In the genomic region with DNA sequence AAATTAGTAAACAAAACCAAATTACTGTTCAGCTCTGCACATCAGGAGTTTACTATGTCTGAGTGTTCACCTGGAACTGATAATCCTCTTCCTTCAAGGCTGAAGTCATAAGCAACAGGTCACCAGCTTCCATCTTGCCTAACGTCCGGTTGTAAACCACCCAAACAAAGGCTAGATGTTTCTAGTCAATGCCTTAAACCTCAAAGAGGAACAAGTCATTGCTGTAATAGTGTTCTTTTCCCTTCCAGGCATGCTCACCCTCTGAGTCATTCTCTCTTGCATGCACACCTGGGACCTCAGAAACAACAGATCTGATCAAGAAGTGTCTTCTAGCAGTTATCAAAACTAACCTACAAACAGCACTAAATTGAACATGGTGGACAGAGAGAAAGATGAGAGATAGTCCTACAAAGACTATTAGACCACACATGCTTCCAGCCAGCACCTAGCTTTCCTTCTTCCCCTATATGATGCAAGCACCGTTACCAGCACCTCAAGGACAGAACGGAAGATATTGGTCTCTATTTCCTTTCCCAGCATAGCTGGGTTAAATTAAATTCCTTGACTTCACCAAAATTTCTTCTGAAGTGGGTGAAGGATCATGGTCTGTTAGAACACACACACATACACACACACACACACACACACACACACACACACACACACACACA, we compare ENCODE assay signal across 24 mouse cellular contexts.
DNase-seq lines count a peak whose midpoint lies in the region; ATAC-seq and TF ChIP-seq lines count a peak whose summit lies in the region.
"Had no signal": no experiment of that assay in that cellular context is flagged by ENCODE, and none has a peak within 500 bp of the region (broad histone marks: within the 10 kb centered on the region; RNA-seq: fewer than 3 reads in every experiment).

No protein-coding gene starts in this region.

- peak; percentile 25 to 31 for DNase-seq in spleen, postnatal 36 days (ENCODE audit: low spot score in 2 of 2)
- no peak for DNase-seq in spleen, postnatal 10 days (ENCODE audit: low spot score in 2 of 2)
- DNase-seq in cerebellum, postnatal 4 days (ENCODE audit: low spot score in 2 of 2), result no peak
- no peak for DNase-seq in kidney, postnatal 10 days
- DNase-seq in adrenal gland, adult 18-20 months (ENCODE audit: low spot score in 2 of 2), result no peak
- DNase-seq: adrenal gland, postnatal 36 days; cerebellum, adult 11 months; cerebellum, adult 9-11 months; kidney, postnatal 36 days; lung, adult 2 months; thymus, postnatal 25 days had no signal

- peaks cover 2% of the 10 kb centered on the region; the same call in 1 of the 2 replicates for H3K4me1 ChIP-seq in bone marrow, adult 2 months (ENCODE audit: control insufficient read depth, insufficient read depth, low read length)
- H3K4me1 ChIP-seq: forebrain, embryonic 13.5 days; limb, embryonic 12.5 days; liver, embryonic 12.5 days; megakaryocyte, embryonic 14.5 days; midbrain, embryonic 13.5 days; neural tube, embryonic 13.5 days had no signal

- no peak for TF ChIP-seq POLR2A in bone marrow, adult 2 months (IDR thresholded peaks at IDR 0.05; ENCODE audit: borderline replicate concordance, control insufficient read depth, low read depth, low read length)

- WGBS in bone marrow, adult 2 months, result 25% methylated on average over 4 of the region's 4 CpGs

- no peak for TF ChIP-seq CTCF in bone marrow, adult 2 months (IDR thresholded peaks at IDR 0.05; ENCODE audit: control insufficient read depth, insufficient read depth, low read length)

- no peak overlapping the region for H3K4me3 ChIP-seq in bone marrow, adult 2 months (replicated peaks; ENCODE audit: control insufficient read depth, low read depth, low read length)
- H3K4me3 ChIP-seq: embryonic facial prominence, embryonic 13.5 days; erythroblast, embryonic 14.5 days; forebrain, embryonic 13.5 days; limb, embryonic 12.5 days; liver, embryonic 12.5 days; megakaryocyte, embryonic 14.5 days; midbrain, embryonic 13.5 days; myocyte; neural tube, embryonic 13.5 days had no signal

- H3K27ac ChIP-seq in bone marrow, adult 2 months (ENCODE audit: control insufficient read depth, insufficient read depth, low read depth, low read length, poor library complexity), result peak overlapping the region; percentile 75; the same call in 1 of the 2 replicates
- H3K27ac ChIP-seq: embryonic facial prominence, embryonic 13.5 days; forebrain, embryonic 13.5 days; limb, embryonic 12.5 days; liver, embryonic 12.5 days; midbrain, embryonic 13.5 days; neural tube, embryonic 13.5 days had no signal

- ATAC-seq in megakaryocyte progenitor cell, adult 5-6 weeks (replicated peaks; ENCODE audit: poor library complexity), result peak; percentile 90
- ATAC-seq: CD4-positive, CD25-positive, alpha-beta regulatory T cell, adult 4 months; forebrain, embryonic 13.5 days; intestine, postnatal 0 days; liver, embryonic 12.5 days; midbrain, embryonic 13.5 days had no signal

Comparison
In these comparisons a context has a peak if more than half of its experiments do, and no peak if none do; other contexts are left out.
1. DNase-seq: peak in spleen, postnatal 36 days (2 of 2); none in spleen, postnatal 10 days (0 of 2), cerebellum, postnatal 4 days (0 of 2), kidney, postnatal 10 days (single experiment) and adrenal gland, adult 18-20 months (0 of 2).